Mouse (Mus musculus) liver, embryonic 11.5 days (tissue): ENCODE results near the gene Syne2. TPM values are rescaled to one million over a fixed set of nuclear protein-coding genes. Genes with fewer than 3 reads are reported as not detected.

Source experiments
- ATAC-seq: fragments of 200-750 bp; cut with Nextera tagmentation; replicated peaks from 2 replicates; pipeline ENCODE4 v1.8.0; 2017; ENCODE audit warnings: moderate number of reproducible peaks, mild to moderate bottlenecking, moderate TSS enrichment, moderate library complexity; ENCODE audit not compliant: low FRiP score
- DNase-seq: peaks from one replicate; pipeline ENCODE4 v3.0.0-alpha.2; 2017; ENCODE audit warnings: low spot score
- H3K27ac ChIP-seq: fragments of 300-500 bp; sonication (generic); 2 replicates; pipeline ENCODE4 v1.5.1; 2014; ENCODE audit warnings: mild to moderate bottlenecking, low read depth, low read length, control low read depth
- H3K27me3 ChIP-seq: fragments of 300-500 bp; sonication (generic); replicated peaks from 2 replicates; pipeline ENCODE4 v1.6.1; 2014; ENCODE audit warnings: low read length, mixed read lengths; ENCODE audit not compliant: control insufficient read depth, insufficient read depth
- H3K36me3 ChIP-seq: fragments of 300-500 bp; sonication (generic); 2 replicates; pipeline ENCODE4 v1.6.1; 2014; ENCODE audit warnings: mild to moderate bottlenecking, low read length, moderate library complexity, mixed read lengths; ENCODE audit not compliant: control insufficient read depth, insufficient read depth
- H3K4me1 ChIP-seq: fragments of 300-500 bp; sonication (generic); replicated peaks from 2 replicates; pipeline ENCODE4 v1.6.1; 2014; ENCODE audit warnings: low read length, mixed read lengths; ENCODE audit not compliant: control insufficient read depth, insufficient read depth
- H3K4me2 ChIP-seq: fragments of 300-500 bp; sonication (generic); 2 replicates; pipeline ENCODE4 v1.6.1; 2014; ENCODE audit warnings: mild to moderate bottlenecking, control low read depth, moderate library complexity
- H3K4me3 ChIP-seq: fragments of 300-500 bp; sonication (generic); 2 replicates; pipeline ENCODE4 v1.5.1; 2014; ENCODE audit warnings: low read depth, low read length, control low read depth
- H3K9ac ChIP-seq: fragments of 300-500 bp; sonication (generic); 2 replicates; pipeline ENCODE4 v1.6.1; 2014; ENCODE audit warnings: low read depth, low read length, control low read depth
- H3K9me3 ChIP-seq: fragments of 300-500 bp; sonication (generic); 2 replicates; pipeline ENCODE4 v1.6.1; 2016; ENCODE audit warnings: low read length, inconsistent platforms, mixed read lengths; ENCODE audit not compliant: control insufficient read depth
- WGBS: fragments of 180-500 bp; shearing (Covaris S2); extraction: QIAGEN DNeasy Blood & Tissue Kit; methylation state at CpG from one replicate; pipeline ENCODE4 v1.1.7; 2014; 5-methylcytosine and 5-hydroxymethylcytosine counted together
- polyA plus RNA-seq: library from polyadenylated mRNA; unstranded; fragments of >200 nt; fragmentation: Nextera tagmentation; extraction: Ambion mirVana; gene quantifications from 2 replicates; pipeline ENCODE4 v1.2.1, GENCODE M21; 2014

Gene Syne2
- polyA plus RNA-seq, 1 experiment from 2014 or later, result 21.5 TPM

DNA sequence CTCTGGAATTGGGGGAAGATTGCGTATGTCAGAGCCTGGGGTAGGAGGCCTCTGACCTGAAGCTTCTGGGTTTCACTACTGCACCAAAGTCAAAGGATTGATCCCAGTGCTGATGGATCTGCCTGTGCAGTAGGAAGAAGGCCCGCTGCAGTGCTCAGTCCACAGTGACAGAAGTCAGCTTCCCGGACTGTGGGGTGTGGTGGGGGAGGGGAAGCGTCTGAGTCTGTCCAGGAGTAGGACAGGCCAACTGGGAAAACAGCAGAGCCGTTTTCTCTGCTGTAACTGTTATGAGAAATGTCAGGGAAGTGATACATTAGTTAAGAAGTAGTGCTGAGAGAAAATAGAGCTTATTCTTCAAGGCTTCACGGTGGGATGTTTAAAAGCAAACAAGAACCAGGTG, 4.2 kb downstream of the Syne2 start:
- no peak overlapping the region for H3K27ac ChIP-seq
- H3K4me2 ChIP-seq, result no peak overlapping the region
- 43% methylated on average over 6 of the region's 6 CpGs for WGBS
- ATAC-seq (no peak), DNase-seq (no peak)
- H3K4me1 ChIP-seq, result 0 out of 2 replicates have a peak, but pooled peaks cover 3% of the 10 kb centered on the region
- H3K4me3 ChIP-seq, result no peak overlapping the region
- H3K9me3 ChIP-seq, result no peaks in the 10 kb centered on the region
- no peaks in the 10 kb centered on the region; the same call in 1 of the 2 replicates for H3K36me3 ChIP-seq
- no peak overlapping the region for H3K9ac ChIP-seq
- H3K27me3 ChIP-seq, result peaks cover 40% of the 10 kb centered on the region

DNA sequence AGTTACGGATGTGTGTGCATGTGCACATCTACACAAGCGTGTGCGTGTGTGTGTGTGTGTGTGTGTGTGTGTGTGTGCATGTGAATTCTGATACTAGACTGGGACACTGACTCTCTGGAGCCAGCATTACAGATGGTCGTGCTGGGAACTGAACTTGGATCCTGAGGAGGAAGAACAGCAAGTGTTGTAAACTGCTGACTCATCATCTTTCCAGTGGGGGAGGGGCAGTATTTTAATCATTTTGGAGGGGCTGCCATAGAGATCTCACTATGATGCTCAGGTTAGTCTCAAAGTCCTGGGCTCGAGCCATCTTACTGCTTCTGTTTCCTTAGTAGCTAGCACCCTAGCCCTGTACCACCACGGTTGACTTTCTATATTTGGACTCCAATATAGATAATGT, 5.5 kb downstream of the Syne2 start:
- Histone ChIP-seq H3K4me1 (no peaks in the 10 kb centered on the region), H3K36me3 (no peaks in the 10 kb centered on the region; the same call in 1 of the 2 replicates), H3K4me2 (no peak overlapping the region), H3K9me3 (no peaks in the 10 kb centered on the region), H3K4me3 (no peak overlapping the region), H3K27ac (no peak overlapping the region), H3K27me3 (peaks cover 31% of the 10 kb centered on the region), H3K9ac (no peak overlapping the region)
- DNase-seq, result no peak
- no peak for ATAC-seq
- WGBS, result 78% methylated on average over 6 of the region's 6 CpGs

DNA sequence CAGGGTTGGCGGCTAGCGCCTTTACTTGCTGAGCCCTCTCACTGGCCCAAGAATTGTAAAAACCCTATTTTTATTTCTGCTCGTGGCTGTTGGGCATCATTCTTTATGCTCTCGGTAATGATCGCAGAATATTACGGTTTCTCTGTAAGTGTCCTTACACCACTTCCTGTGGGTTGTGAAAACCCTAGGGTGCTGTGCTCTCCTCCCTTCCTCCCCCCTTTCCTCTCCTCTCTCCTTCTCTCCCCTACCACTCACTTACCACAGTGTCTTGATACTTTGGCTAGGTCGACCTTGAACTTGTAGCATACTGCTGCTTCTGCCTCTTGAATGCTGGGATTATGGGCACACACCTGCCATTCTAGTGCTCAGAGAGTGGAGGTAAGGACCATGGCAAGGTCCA, 7.5 kb downstream of the Syne2 start:
- Histone ChIP-seq H3K4me3 (no peak overlapping the region), H3K4me2 (no peak overlapping the region), H3K27ac (no peak overlapping the region), H3K27me3 (peaks cover 15% of the 10 kb centered on the region), H3K36me3 (no peaks in the 10 kb centered on the region; the same call in 1 of the 2 replicates), H3K4me1 (no peaks in the 10 kb centered on the region), H3K9ac (no peak overlapping the region), H3K9me3 (no peaks in the 10 kb centered on the region)
- ATAC-seq (no peak), DNase-seq (no peak)
- WGBS, result 85% methylated on average over 7 of the region's 7 CpGs

DNA sequence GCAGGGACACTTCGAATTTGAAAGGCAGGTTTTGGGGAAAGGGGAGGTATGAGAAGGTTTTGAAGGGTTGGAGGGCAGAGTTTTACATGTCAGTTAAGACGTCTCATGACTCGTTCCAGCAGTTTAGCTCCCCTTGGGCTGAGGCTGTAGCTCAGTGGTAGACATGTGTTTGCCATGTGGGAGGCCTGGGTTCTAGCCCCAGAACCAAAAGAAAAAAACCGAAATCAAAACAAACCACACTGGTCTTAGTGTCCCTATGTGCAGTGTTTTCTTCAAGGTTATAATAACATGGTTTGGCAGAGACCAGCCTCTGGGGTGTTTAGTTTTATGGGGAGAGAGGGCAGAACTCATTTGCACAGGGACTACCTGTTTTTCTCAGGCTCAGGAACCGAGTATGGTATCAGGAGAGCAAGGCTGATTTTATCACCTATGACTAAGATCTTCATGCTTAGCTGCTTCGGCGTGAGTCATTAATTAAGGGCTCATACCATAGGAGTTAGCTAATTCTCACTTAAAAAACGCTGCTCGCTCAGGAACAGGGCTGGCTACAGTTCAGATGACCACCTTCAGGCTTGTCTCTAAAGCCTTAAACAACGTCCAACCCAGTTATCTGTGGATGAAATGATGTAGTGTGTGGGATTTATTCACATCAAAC, 8.9 kb downstream of the Syne2 start:
- 58% methylated on average over 10 of the region's 10 CpGs for WGBS
- H3K27me3 ChIP-seq, result peaks cover 9% of the 10 kb centered on the region; the same call in 1 of the 2 replicates
- no peak overlapping the region for H3K27ac ChIP-seq
- no peak overlapping the region for H3K4me3 ChIP-seq
- H3K9me3 ChIP-seq, result no peaks in the 10 kb centered on the region
- DNase-seq (no peak), ATAC-seq (no peak)
- H3K4me1 ChIP-seq, result no peaks in the 10 kb centered on the region
- H3K9ac ChIP-seq, result no peak overlapping the region
- no peaks in the 10 kb centered on the region; the same call in 1 of the 2 replicates for H3K36me3 ChIP-seq
- no peak overlapping the region for H3K4me2 ChIP-seq

DNA sequence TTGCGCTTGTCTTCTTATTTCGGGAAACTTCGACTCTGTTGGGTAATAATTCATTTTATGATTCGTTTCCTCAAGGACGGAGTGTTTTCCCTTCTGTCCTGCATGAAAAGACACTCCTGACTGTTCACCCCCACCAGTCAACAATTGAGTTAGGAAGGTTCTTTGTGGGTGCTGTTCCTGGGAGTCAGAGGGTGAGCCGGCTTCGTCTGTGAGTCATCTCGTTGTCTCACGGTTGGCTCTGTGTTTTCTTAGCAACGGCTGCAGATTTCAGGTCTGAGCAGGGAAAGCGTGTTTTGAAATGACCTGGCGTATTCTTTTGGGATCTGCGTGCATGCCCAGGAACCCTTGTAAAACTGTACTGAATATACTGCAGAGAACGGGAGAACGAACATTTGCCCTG, 9.8 kb downstream of the Syne2 start:
- H3K36me3 ChIP-seq, result no peaks in the 10 kb centered on the region; the same call in 1 of the 2 replicates
- WGBS, result 86% methylated on average over 15 of the region's 15 CpGs
- H3K4me2 ChIP-seq, result no peak overlapping the region
- H3K4me1 ChIP-seq, result no peaks in the 10 kb centered on the region
- no peak overlapping the region for H3K27ac ChIP-seq
- DNase-seq (no peak), ATAC-seq (no peak)
- peaks cover 9% of the 10 kb centered on the region; the same call in 1 of the 2 replicates for H3K27me3 ChIP-seq
- H3K9ac ChIP-seq, result no peak overlapping the region
- no peak overlapping the region for H3K4me3 ChIP-seq
- no peaks in the 10 kb centered on the region for H3K9me3 ChIP-seq

DNA sequence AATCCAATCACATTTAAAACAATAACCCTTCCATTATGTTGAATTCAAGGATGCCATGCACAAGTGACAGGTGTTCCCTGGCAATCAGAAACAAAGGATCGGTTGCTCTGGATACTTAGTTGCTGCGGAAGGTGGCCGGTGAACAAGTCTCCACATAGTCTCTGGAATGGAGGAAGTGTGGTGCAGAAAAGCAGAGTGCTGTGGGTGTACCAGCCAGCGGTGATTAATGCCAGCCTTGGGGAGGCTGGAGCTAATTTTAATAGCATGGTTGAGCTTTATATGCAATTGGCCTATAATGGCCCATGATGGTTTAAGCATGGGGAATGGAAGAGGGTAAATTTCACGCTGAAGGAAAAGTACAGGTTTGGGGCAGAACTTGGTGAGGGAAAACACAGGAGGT, 11.7 kb downstream of the Syne2 start:
- H3K4me2 ChIP-seq, result no peak overlapping the region
- no peaks in the 10 kb centered on the region; the same call in 1 of the 2 replicates for H3K36me3 ChIP-seq
- no peak overlapping the region for H3K4me3 ChIP-seq
- H3K27me3 ChIP-seq, result peaks cover 20% of the 10 kb centered on the region; the same call in 1 of the 2 replicates
- 87% methylated on average over 5 of the region's 5 CpGs for WGBS
- no peak overlapping the region for H3K27ac ChIP-seq
- H3K9me3 ChIP-seq, result no peaks in the 10 kb centered on the region
- no peaks in the 10 kb centered on the region; the same call in 1 of the 2 replicates for H3K4me1 ChIP-seq
- no peak for DNase-seq
- H3K9ac ChIP-seq, result no peak overlapping the region
- no peak for ATAC-seq

DNA sequence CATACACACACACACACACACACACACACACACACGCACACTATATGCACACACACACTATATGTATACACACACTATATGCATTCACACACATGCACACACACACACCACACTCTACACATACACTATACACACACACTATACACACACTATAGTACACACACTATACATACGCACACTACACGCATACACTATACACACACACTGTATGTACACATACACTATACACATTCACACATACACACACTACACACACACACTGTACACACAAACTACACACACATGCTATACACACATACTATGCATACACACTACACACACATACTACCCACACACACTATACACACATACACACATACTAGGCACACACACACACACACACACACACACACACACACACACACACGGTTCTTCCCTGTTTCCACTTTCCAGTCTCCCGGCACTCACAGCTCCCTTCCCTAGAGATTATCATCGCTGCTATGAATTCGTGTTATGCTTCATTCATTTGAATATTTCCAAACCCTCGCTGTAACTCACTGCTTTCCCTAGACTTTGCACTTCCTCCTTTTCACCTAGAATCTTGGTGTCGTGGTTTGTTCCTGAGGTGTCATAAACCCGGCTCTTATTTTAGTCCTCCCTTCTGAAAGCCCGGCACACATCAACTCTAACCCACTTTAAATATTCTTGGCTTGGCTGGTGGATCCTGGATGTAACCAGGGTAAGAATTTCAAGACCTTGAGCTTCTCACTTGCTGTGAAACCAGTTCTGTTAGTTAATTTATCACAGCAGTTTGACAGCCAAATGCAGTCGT, 15.4 kb downstream of the Syne2 start:
- H3K4me3 ChIP-seq, result no peak overlapping the region
- no peak overlapping the region for H3K9ac ChIP-seq
- peaks cover 17% of the 10 kb centered on the region; the same call in 1 of the 2 replicates for H3K27me3 ChIP-seq
- peaks cover 7% of the 10 kb centered on the region for H3K4me1 ChIP-seq
- 51% methylated on average over 12 of the region's 12 CpGs for WGBS
- H3K4me2 ChIP-seq, result no peak overlapping the region
- DNase-seq (no peak), ATAC-seq (no peak)
- no peaks in the 10 kb centered on the region for H3K9me3 ChIP-seq
- no peak overlapping the region for H3K27ac ChIP-seq
- no peaks in the 10 kb centered on the region for H3K36me3 ChIP-seq

DNA sequence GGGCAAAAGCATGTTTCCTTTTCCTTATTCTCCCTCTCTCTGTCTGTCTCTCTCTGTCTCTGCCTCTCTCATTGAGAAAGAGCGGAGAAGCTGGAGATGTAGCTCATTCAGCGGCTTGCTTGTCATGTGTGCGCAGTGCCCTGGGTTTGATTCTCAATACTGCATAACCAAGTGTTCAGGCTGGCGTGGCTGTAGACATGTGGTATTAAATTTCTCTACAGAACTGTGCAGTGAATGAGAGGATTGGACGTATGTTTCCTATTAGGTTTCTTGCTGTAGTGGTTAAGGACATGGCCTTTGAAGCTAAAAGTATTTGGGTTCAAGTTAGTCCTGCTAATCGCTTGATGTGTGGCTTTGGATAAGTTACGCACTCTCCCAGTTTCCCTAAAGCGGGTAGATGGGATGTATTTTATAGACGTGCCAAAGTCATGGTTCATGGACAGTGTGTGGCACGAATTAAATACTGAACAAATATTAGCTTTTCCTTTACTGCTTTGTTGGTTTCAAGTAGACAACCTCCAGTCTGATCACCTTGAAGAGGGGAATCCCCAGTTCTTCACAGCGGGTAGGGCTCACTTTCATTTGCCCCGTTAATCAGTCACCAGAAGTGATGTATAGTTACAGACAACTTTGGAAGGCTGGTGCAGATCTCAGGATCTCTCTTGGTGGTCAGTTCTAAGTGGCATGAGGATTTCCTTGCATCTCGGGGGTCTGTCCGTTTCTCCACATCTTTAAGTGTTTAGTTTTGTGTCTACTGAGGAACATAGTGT, 16.2 kb downstream of the Syne2 start:
- Histone ChIP-seq H3K4me1 (peaks cover 7% of the 10 kb centered on the region), H3K9me3 (no peaks in the 10 kb centered on the region), H3K36me3 (no peaks in the 10 kb centered on the region), H3K9ac (no peak overlapping the region), H3K4me3 (no peak overlapping the region), H3K4me2 (no peak overlapping the region), H3K27me3 (peaks cover 17% of the 10 kb centered on the region; the same call in 1 of the 2 replicates), H3K27ac (no peak overlapping the region)
- 68% methylated on average over 14 of the region's 14 CpGs for WGBS
- no peak for ATAC-seq
- no peak for DNase-seq
